Mouse (Mus musculus): ENCODE results near the gene Hsd3b1. TPM values are rescaled to one million over a fixed set of nuclear protein-coding genes. Genes with fewer than 3 reads are reported as not detected.

Gene Hsd3b1
- total RNA-seq, 2 experiments from 2014 or later, result 4,410 to 4,611 TPM

Other genes with a start within 250 kb of the Hsd3b1 start
- 1 to 10 TPM; 5.0 to 7.9 TPM for gene Hsd3b5, start 229.5 kb downstream of the Hsd3b1 start, total RNA-seq (2021)
- 1 to 10 TPM; 1.5 to 2.2 TPM for gene Hsd3b2, start 135.3 kb downstream of the Hsd3b1 start, total RNA-seq (2021)
- gene Hsd3b3, start 96.7 kb downstream of the Hsd3b1 start, total RNA-seq (2021), result 10 to 100 TPM; 18.4 to 31.6 TPM
- gene Hsd3b6, start 45.4 kb downstream of the Hsd3b1 start, total RNA-seq (2021), result 10 to 100 TPM; 37.2 to 39.7 TPM
- 100 to 1,000 TPM; 106 to 158 TPM for gene Hao2, start 33.4 kb upstream of the Hsd3b1 start, total RNA-seq (2021)